Mouse (Mus musculus) intestine, embryonic 16.5 days (tissue): ENCODE measurements at regions not wholly inside any gene's neighbourhood (a gene's known extent, or its start where the extent isn't known, plus 50 kb on each side); places are given as distances from the start of the nearest gene placed in this dataset.

ENCODE experiments used
- ATAC-seq: fragments of 200-750 bp; cut with Nextera tagmentation; 2 replicates; pipeline ENCODE4 v1.8.0; 2017; ENCODE audit warnings: moderate TSS enrichment, moderate library complexity
- H3K27ac ChIP-seq: fragments of 300-500 bp; sonication (generic); 2 replicates; pipeline ENCODE4 v1.5.1; 2014; ENCODE audit warnings: mild to moderate bottlenecking, low read length
- H3K27me3 ChIP-seq: fragments of 300-500 bp; sonication (generic); replicated peaks from 2 replicates; pipeline ENCODE4 v1.6.1; 2014; ENCODE audit warnings: low read length, control low read depth, mixed read lengths; ENCODE audit not compliant: control insufficient read depth, insufficient read depth
- H3K36me3 ChIP-seq: fragments of 300-500 bp; sonication (generic); 2 replicates; pipeline ENCODE4 v1.6.1; 2014; ENCODE audit warnings: low read length, control low read depth; ENCODE audit not compliant: control insufficient read depth, insufficient read depth
- H3K4me1 ChIP-seq: fragments of 300-500 bp; sonication (generic); 2 replicates; pipeline ENCODE4 v1.6.1; 2014; ENCODE audit warnings: low read length, control low read depth, mixed read lengths; ENCODE audit not compliant: control insufficient read depth, insufficient read depth
- H3K4me2 ChIP-seq: fragments of 300-500 bp; sonication (generic); 2 replicates; pipeline ENCODE4 v1.6.1; 2014; ENCODE audit warnings: low read depth, low read length, control low read depth
- H3K4me3 ChIP-seq: fragments of 300-500 bp; sonication (generic); 2 replicates; pipeline ENCODE4 v1.5.1; 2014; ENCODE audit warnings: mild to moderate bottlenecking, low read length
- H3K9ac ChIP-seq: fragments of 300-500 bp; sonication (generic); 2 replicates; pipeline ENCODE4 v1.6.1; 2014; ENCODE audit warnings: low read depth, low read length
- H3K9me3 ChIP-seq: fragments of 300-500 bp; sonication (generic); 2 replicates; pipeline ENCODE4 v1.6.1; 2016; ENCODE audit warnings: low read length, control low read depth; ENCODE audit not compliant: control insufficient read depth
- WGBS: fragments of 180-500 bp; shearing (Covaris S2); extraction: QIAGEN DNeasy Blood & Tissue Kit; methylation state at CpG from one replicate; pipeline ENCODE4 v1.1.7; 2014; 5-methylcytosine and 5-hydroxymethylcytosine counted together

GRCm38 (mm10) chr9:116241933-116242526 lies 66.9 kb upstream of the Tgfbr2 start:
- Histone ChIP-seq H3K4me2 (no peak overlapping the region), H3K4me3 (no peak overlapping the region), H3K36me3 (no peaks in the 10 kb centered on the region), H3K27me3 (no peaks in the 10 kb centered on the region), H3K4me1 (0 out of 2 replicates have a peak, but pooled peaks cover 2% of the 10 kb centered on the region), H3K9me3 (no peaks in the 10 kb centered on the region), H3K9ac (no peak overlapping the region), H3K27ac (0 out of 2 replicates have a peak overlapping the region, but pooled peaks have one; percentile 4)
- no peak; the same call in 1 of the 2 replicates for ATAC-seq
- 81% methylated on average over 5 of the region's 5 CpGs for WGBS

- no peak overlapping the region for H3K9ac ChIP-seq
- H3K36me3 ChIP-seq = no peaks in the 10 kb centered on the region
- H3K4me1 ChIP-seq = 0 out of 2 replicates have a peak, but pooled peaks cover 2% of the 10 kb centered on the region
- H3K4me2 ChIP-seq = peak overlapping the region; percentile 2; the same call in 1 of the 2 replicates
- H3K9me3 ChIP-seq = no peaks in the 10 kb centered on the region
- H3K27ac ChIP-seq = no peak overlapping the region
- H3K4me3 ChIP-seq = no peak overlapping the region
- no peaks in the 10 kb centered on the region for H3K27me3 ChIP-seq
- peak; percentile 52 for ATAC-seq
- 35% methylated on average over 10 of the region's 10 CpGs for WGBS
Observed at GRCm38 (mm10) chr9:116241290-116241689, 66.1 kb upstream of the Tgfbr2 start.

GRCm38 (mm10) chr9:116236836-116237235 lies 61.7 kb upstream of the Tgfbr2 start:
- no peaks in the 10 kb centered on the region for H3K36me3 ChIP-seq
- no peak overlapping the region for H3K27ac ChIP-seq
- H3K4me3 ChIP-seq = no peak overlapping the region
- ATAC-seq = no peak
- 0 out of 2 replicates have a peak, but pooled peaks cover 2% of the 10 kb centered on the region for H3K4me1 ChIP-seq
- no peaks in the 10 kb centered on the region for H3K27me3 ChIP-seq
- H3K9me3 ChIP-seq = no peaks in the 10 kb centered on the region
- no peak overlapping the region for H3K4me2 ChIP-seq
- H3K9ac ChIP-seq = no peak overlapping the region

GRCm38 (mm10) chr9:116234170-116234569 lies 59.0 kb upstream of the Tgfbr2 start:
- WGBS = 63% methylated on average over 7 of the region's 7 CpGs

GRCm38 (mm10) chr9:116232386-116232785 lies 57.2 kb upstream of the Tgfbr2 start:
- no peaks in the 10 kb centered on the region for H3K36me3 ChIP-seq
- H3K9me3 ChIP-seq = no peaks in the 10 kb centered on the region
- WGBS = 84% methylated on average over 10 of the region's 10 CpGs
- 0 out of 2 replicates have a peak, but pooled peaks cover 2% of the 10 kb centered on the region for H3K4me1 ChIP-seq
- no peak overlapping the region for H3K4me2 ChIP-seq
- H3K9ac ChIP-seq = no peak overlapping the region
- no peaks in the 10 kb centered on the region for H3K27me3 ChIP-seq
- no peak overlapping the region for H3K4me3 ChIP-seq
- ATAC-seq = no peak
- no peak overlapping the region for H3K27ac ChIP-seq

More at GRCm38 (mm10) chr9:116234170-116234569, 59.0 kb upstream of the Tgfbr2 start:
- Histone ChIP-seq H3K9ac (no peak overlapping the region), H3K4me1 (no peaks in the 10 kb centered on the region), H3K27ac (no peak overlapping the region), H3K27me3 (no peaks in the 10 kb centered on the region), H3K9me3 (no peaks in the 10 kb centered on the region), H3K36me3 (no peaks in the 10 kb centered on the region), H3K4me2 (no peak overlapping the region), H3K4me3 (no peak overlapping the region)
- ATAC-seq = peak; percentile 38; the same call in 1 of the 2 replicates

GRCm38 (mm10) chr9:116231351-116232311 lies 56.5 kb upstream of the Tgfbr2 start:
- H3K36me3 ChIP-seq = no peaks in the 10 kb centered on the region
- 0 out of 2 replicates have a peak, but pooled peaks cover 2% of the 10 kb centered on the region for H3K4me1 ChIP-seq
- ATAC-seq = no peak
- no peaks in the 10 kb centered on the region for H3K27me3 ChIP-seq
- no peak overlapping the region for H3K4me2 ChIP-seq
- no peak overlapping the region; the same call in 1 of the 2 replicates for H3K27ac ChIP-seq
- no peak overlapping the region for H3K4me3 ChIP-seq
- H3K9me3 ChIP-seq = no peaks in the 10 kb centered on the region
- no peak overlapping the region for H3K9ac ChIP-seq
- 80% methylated on average over 16 of the region's 16 CpGs for WGBS

GRCm38 (mm10) chr9:116230346-116230745 lies 55.2 kb upstream of the Tgfbr2 start:
- 86% methylated on average over 7 of the region's 7 CpGs for WGBS
- Histone ChIP-seq H3K27me3 (no peaks in the 10 kb centered on the region), H3K36me3 (no peaks in the 10 kb centered on the region), H3K9ac (no peak overlapping the region), H3K9me3 (no peaks in the 10 kb centered on the region), H3K4me1 (0 out of 2 replicates have a peak, but pooled peaks cover 2% of the 10 kb centered on the region), H3K4me3 (no peak overlapping the region), H3K27ac (no peak overlapping the region), H3K4me2 (no peak overlapping the region)
- no peak for ATAC-seq

GRCm38 (mm10) chr9:116228443-116228842 lies 53.3 kb upstream of the Tgfbr2 start:
- Histone ChIP-seq H3K27ac (no peak overlapping the region), H3K36me3 (no peaks in the 10 kb centered on the region), H3K4me2 (no peak overlapping the region), H3K4me1 (0 out of 2 replicates have a peak, but pooled peaks cover 2% of the 10 kb centered on the region), H3K9ac (no peak overlapping the region), H3K4me3 (no peak overlapping the region), H3K27me3 (no peaks in the 10 kb centered on the region), H3K9me3 (no peaks in the 10 kb centered on the region)
- WGBS = 36% methylated on average over 9 of the region's 9 CpGs
- no peak for ATAC-seq

- Histone ChIP-seq H3K27ac (no peak overlapping the region), H3K4me1 (0 out of 2 replicates have a peak, but pooled peaks cover 2% of the 10 kb centered on the region), H3K4me3 (no peak overlapping the region), H3K9ac (no peak overlapping the region), H3K36me3 (no peaks in the 10 kb centered on the region), H3K27me3 (no peaks in the 10 kb centered on the region), H3K4me2 (no peak overlapping the region), H3K9me3 (no peaks in the 10 kb centered on the region)
- WGBS = 47% methylated on average over 7 of the region's 7 CpGs
- no peak for ATAC-seq
Observed at GRCm38 (mm10) chr9:116227738-116228137, 52.6 kb upstream of the Tgfbr2 start.
